Comparison of ENCODE assay signal across 7 mouse cellular contexts in genomic region chr5:135187349-135188213, GRCm38 (mm10). TPM values are rescaled to one million over a fixed set of nuclear protein-coding genes. Genes with fewer than 3 reads are reported as not detected.
DNase-seq lines count a peak whose midpoint lies in the region; ATAC-seq and TF ChIP-seq lines count a peak whose summit lies in the region.

No protein-coding gene starts in this region.

- TF ChIP-seq CTCF in ES-Bruce4 (IDR thresholded peaks at IDR 0.05; ENCODE audit: low read depth, low read length) = no peak
- no peak for TF ChIP-seq CTCF in spleen, adult 2 months (IDR thresholded peaks at IDR 0.05; ENCODE audit: extremely low read depth, insufficient read depth, insufficient read length, insufficient replicate concordance)

- TF ChIP-seq POLR2A in ES-Bruce4 (IDR thresholded peaks at IDR 0.05; ENCODE audit: insufficient read depth, low read length) = no peak
- TF ChIP-seq POLR2A in spleen, adult 2 months (IDR thresholded peaks at IDR 0.05; ENCODE audit: low read depth, low read length) = no peak

- no peak for TF ChIP-seq EP300 in ES-Bruce4 (IDR thresholded peaks at IDR 0.05; ENCODE audit: insufficient read depth, low read depth, low read length)

- DNase-seq in heart, embryonic 10.5 days (ENCODE audit: low spot score) = no peak
- DNase-seq in kidney, postnatal 10 days = peak; percentile 88
- DNase-seq in lung, postnatal 36 days = peak; percentile 31
- peak in 1 of 2 experiments; percentile 23 for DNase-seq in spleen, adult 2 months (ENCODE audit: low read depth in 1 of 2, low spot score in 2 of 2)

- H3K9me3 ChIP-seq in ES-Bruce4 (replicated peaks; ENCODE audit: control insufficient read depth, insufficient read depth, low read length, poor library complexity, severe bottlenecking) = no peaks in the 10 kb centered on the region
- H3K9me3 ChIP-seq in embryonic facial prominence, embryonic 13.5 days = 0 out of 2 replicates have a peak, but pooled peaks cover 5% of the 10 kb centered on the region
- H3K9me3 ChIP-seq in heart, embryonic 10.5 days = no peaks in the 10 kb centered on the region

- peaks cover 17% of the 10 kb centered on the region for H3K36me3 ChIP-seq in ES-Bruce4 (ENCODE audit: control insufficient read depth, insufficient read depth, low read length, poor library complexity, severe bottlenecking)
- H3K36me3 ChIP-seq in embryonic facial prominence, embryonic 13.5 days = peaks cover 24% of the 10 kb centered on the region
- H3K36me3 ChIP-seq in heart, embryonic 10.5 days = peaks cover 25% of the 10 kb centered on the region
- no peaks in the 10 kb centered on the region for H3K36me3 ChIP-seq in spleen, adult 2 months (ENCODE audit: control insufficient read depth, insufficient read depth, low read length)

- peak overlapping the region; percentile 78 for H3K4me3 ChIP-seq in ES-Bruce4 (ENCODE audit: low read depth, low read length)
- peak overlapping the region; percentile 100 for H3K4me3 ChIP-seq in embryonic facial prominence, embryonic 13.5 days
- peak overlapping the region; percentile 98 for H3K4me3 ChIP-seq in heart, embryonic 10.5 days
- peak overlapping the region; percentile 95 for H3K4me3 ChIP-seq in spleen, adult 2 months (ENCODE audit: extremely low read depth, insufficient read depth, insufficient read length)

- peak overlapping the region; percentile 89 for H3K9ac ChIP-seq in ES-Bruce4 (ENCODE audit: low read depth, poor library complexity, severe bottlenecking)
- peak overlapping the region; percentile 99 for H3K9ac ChIP-seq in embryonic facial prominence, embryonic 13.5 days

- H3K4me1 ChIP-seq in ES-Bruce4 (ENCODE audit: control insufficient read depth, insufficient read depth, low read length) = no peaks in the 10 kb centered on the region
- H3K4me1 ChIP-seq in embryonic facial prominence, embryonic 13.5 days = peaks cover 24% of the 10 kb centered on the region
- peaks cover 16% of the 10 kb centered on the region; the same call in 1 of the 2 replicates for H3K4me1 ChIP-seq in heart, embryonic 10.5 days
- H3K4me1 ChIP-seq in spleen, adult 2 months (ENCODE audit: control insufficient read depth, insufficient read depth, insufficient read length) = peaks cover 9% of the 10 kb centered on the region

- H3K27ac ChIP-seq in ES-Bruce4 (ENCODE audit: insufficient read depth, low read length) = peak overlapping the region; percentile 42
- H3K27ac ChIP-seq in embryonic facial prominence, embryonic 13.5 days = peak overlapping the region; percentile 97
- H3K27ac ChIP-seq in heart, embryonic 10.5 days = peak overlapping the region; percentile 99
- H3K27ac ChIP-seq in spleen, adult 2 months (ENCODE audit: insufficient read depth, low read length) = peak overlapping the region; percentile 96

- no peaks in the 10 kb centered on the region for H3K27me3 ChIP-seq in ES-Bruce4 (ENCODE audit: control insufficient read depth, insufficient read depth, low read length, poor library complexity, severe bottlenecking)
- no peaks in the 10 kb centered on the region for H3K27me3 ChIP-seq in embryonic facial prominence, embryonic 13.5 days
- no peaks in the 10 kb centered on the region for H3K27me3 ChIP-seq in heart, embryonic 10.5 days (ENCODE audit: insufficient read depth, poor library complexity, severe bottlenecking)
- H3K27me3 ChIP-seq in spleen, adult 2 months (ENCODE audit: control insufficient read depth, insufficient read depth, low read length) = no peaks in the 10 kb centered on the region

- under 1% methylated on average over 95 of the region's 102 CpGs for WGBS in embryonic facial prominence, embryonic 13.5 days
- under 1% methylated on average over 101 of the region's 102 CpGs for WGBS in heart, embryonic 10.5 days
- under 1% methylated on average over 92 of the region's 102 CpGs for WGBS in spleen, adult 2 months

- peak; percentile 20 for ATAC-seq in activated CD4-positive, CD25-positive, alpha-beta regulatory T cell, adult 4 months
- peak; percentile 48 for ATAC-seq in embryonic facial prominence, embryonic 13.5 days (ENCODE audit: insufficient number of reproducible peaks, insufficient read depth, low FRiP score, low TSS enrichment, low read depth)

- H3K4me2 ChIP-seq in embryonic facial prominence, embryonic 13.5 days = peak overlapping the region; percentile 62

RNA-seq across cellular contexts. Expression of gene Baz1b, which starts 0.5 kb away (rescaled TPM):
- polyA plus RNA-seq in ES-Bruce4 (2011; ENCODE audit: insufficient read depth, insufficient read length, low read depth, missing spikeins) = 84.9 and 86.6 TPM in 2 replicates
- 10 to 100 TPM; 20.8 to 23.9 TPM for polyA plus RNA-seq in activated CD4-positive, CD25-positive, alpha-beta regulatory T cell, adult 4 months (2017; shearing (Covaris generic))
- 54.7 and 55.7 TPM in 2 replicates for polyA plus RNA-seq in embryonic facial prominence, embryonic 13.5 days (2015; fragmentation: Nextera tagmentation; extraction: Ambion mirVana)
- polyA plus RNA-seq in heart, embryonic 10.5 days (2016; fragmentation: Nextera tagmentation; extraction: Ambion mirVana) = 30.6 and 44.4 TPM in 2 replicates
- polyA plus RNA-seq in spleen, adult 2 months (2012; rRNA removed) = 21.9 and 22.6 TPM in 2 replicates

RNA-seq across cellular contexts. Expression of gene Bcl7b, which starts 19.5 kb away (rescaled TPM):
- polyA plus RNA-seq in ES-Bruce4 (2011; ENCODE audit: insufficient read depth, insufficient read length, low read depth, missing spikeins) = 19.5 and 24.0 TPM in 2 replicates
- 10 to 100 TPM; 41.8 to 53.6 TPM for polyA plus RNA-seq in activated CD4-positive, CD25-positive, alpha-beta regulatory T cell, adult 4 months (2017; shearing (Covaris generic))
- 48.3 and 52.1 TPM in 2 replicates for polyA plus RNA-seq in embryonic facial prominence, embryonic 13.5 days (2015; fragmentation: Nextera tagmentation; extraction: Ambion mirVana)
- 39.2 and 45.3 TPM in 2 replicates for polyA plus RNA-seq in heart, embryonic 10.5 days (2016; fragmentation: Nextera tagmentation; extraction: Ambion mirVana)
- polyA plus RNA-seq in spleen, adult 2 months (2012; rRNA removed) = 34.3 and 37.3 TPM in 2 replicates

RNA-seq across cellular contexts. Expression of gene Tbl2, which starts 38.1 kb away (rescaled TPM):
- 28.2 and 32.4 TPM in 2 replicates for polyA plus RNA-seq in ES-Bruce4 (2011; ENCODE audit: insufficient read depth, insufficient read length, low read depth, missing spikeins)
- polyA plus RNA-seq in activated CD4-positive, CD25-positive, alpha-beta regulatory T cell, adult 4 months (2017; shearing (Covaris generic)) = 1 to 10 TPM; 5.2 to 5.4 TPM
- polyA plus RNA-seq in embryonic facial prominence, embryonic 13.5 days (2015; fragmentation: Nextera tagmentation; extraction: Ambion mirVana) = 25.6 and 25.7 TPM in 2 replicates
- polyA plus RNA-seq in heart, embryonic 10.5 days (2016; fragmentation: Nextera tagmentation; extraction: Ambion mirVana) = 25.1 and 25.4 TPM in 2 replicates
- polyA plus RNA-seq in spleen, adult 2 months (2012; rRNA removed) = 6.1 and 7.2 TPM in 2 replicates

Comparison
In these comparisons a context has a peak if more than half of its experiments do, and no peak if none do; other contexts are left out.
1. H3K27ac ChIP-seq: peak in every context shown above with its lines; median percentile 99 in heart, embryonic 10.5 days; 97 in embryonic facial prominence, embryonic 13.5 days; 96 in spleen, adult 2 months; 42 in ES-Bruce4.